In the genomic region with DNA sequence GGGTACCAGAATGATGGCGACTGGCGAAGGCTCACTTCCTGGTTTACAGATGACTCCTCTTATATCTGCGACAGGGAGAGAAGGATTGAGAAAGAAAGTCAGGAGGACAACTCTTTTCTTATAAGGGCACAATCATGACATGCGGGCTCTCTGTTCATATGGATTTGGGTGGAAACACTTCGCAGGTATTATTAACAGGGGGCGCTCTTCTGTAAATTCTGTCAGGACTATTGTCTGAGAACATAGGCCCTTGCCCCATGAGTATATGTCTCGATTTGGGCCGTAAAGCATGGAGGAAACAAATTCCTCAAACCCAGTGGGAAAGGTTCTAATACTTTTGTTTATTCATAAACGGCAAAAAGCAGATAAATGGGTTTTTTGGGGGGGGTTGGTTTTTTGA, we compare ENCODE assay signal across 24 mouse cellular contexts.
"Had no signal": no experiment of that assay in that cellular context is flagged by ENCODE, and none has a peak within 500 bp of the region (broad histone marks: within the 10 kb centered on the region; RNA-seq: fewer than 3 reads in every experiment).

No protein-coding gene starts in this region.

- H3K4me3 ChIP-seq: heart, embryonic 10.5 days; heart, embryonic 12.5 days; hindbrain, embryonic 13.5 days; hindbrain, embryonic 15.5 days; kidney, embryonic 15.5 days; limb, embryonic 13.5 days; limb, embryonic 15.5 days; liver, embryonic 13.5 days; liver, embryonic 15.5 days had no signal

- H3K36me3 ChIP-seq: heart, embryonic 10.5 days; heart, embryonic 12.5 days; hindbrain, embryonic 13.5 days; hindbrain, embryonic 15.5 days; kidney, embryonic 15.5 days; limb, embryonic 13.5 days; limb, embryonic 15.5 days; liver, embryonic 13.5 days; liver, embryonic 15.5 days had no signal

- H3K4me1 ChIP-seq: heart, embryonic 12.5 days; hindbrain, embryonic 13.5 days; hindbrain, embryonic 15.5 days; kidney, embryonic 15.5 days; liver, embryonic 15.5 days had no signal

- H3K9ac ChIP-seq: heart, embryonic 12.5 days; hindbrain, embryonic 13.5 days; hindbrain, embryonic 15.5 days; kidney, embryonic 15.5 days; limb, embryonic 13.5 days; limb, embryonic 15.5 days; liver, embryonic 13.5 days; liver, embryonic 15.5 days had no signal

- DNase-seq: gastrocnemius, postnatal 14 days; gastrocnemius, postnatal 36 days; heart, adult 18-20 months; heart, postnatal 10 days; heart, postnatal 36 days; kidney, adult 11 months; kidney, adult 2 months; kidney, adult 9 months; kidney, postnatal 14 days; kidney, postnatal 36 days; layer of hippocampus, adult 9-11 months; layer of hippocampus, postnatal 36 days; left cerebral cortex, postnatal 4 days had no signal

- H3K27me3 ChIP-seq: heart, embryonic 12.5 days; hindbrain, embryonic 13.5 days; hindbrain, embryonic 15.5 days; kidney, embryonic 15.5 days; liver, embryonic 15.5 days had no signal

- H3K27ac ChIP-seq: heart, embryonic 10.5 days; hindbrain, embryonic 13.5 days; hindbrain, embryonic 15.5 days; hindbrain, postnatal 0 days; kidney, embryonic 15.5 days; kidney, postnatal 0 days; limb, embryonic 13.5 days; limb, embryonic 15.5 days; liver, embryonic 13.5 days; liver, embryonic 15.5 days had no signal

- H3K9me3 ChIP-seq: heart, embryonic 10.5 days; heart, embryonic 12.5 days; hindbrain, embryonic 13.5 days; hindbrain, embryonic 15.5 days; kidney, embryonic 15.5 days; limb, embryonic 13.5 days; limb, embryonic 15.5 days; liver, embryonic 13.5 days; liver, embryonic 15.5 days had no signal
